Mouse (Mus musculus) testis, postnatal 10 days (tissue): ENCODE measurements around the gene Zdhhc7.

ENCODE experiments used
- DNase-seq: peaks from one replicate; pipeline ENCODE4 v3.0.0; 2021; ENCODE audit warnings: low spot score

Zdhhc7 gene

GRCm38 (mm10) chr8:120067936-120068668, 33.2 kb downstream of the Zdhhc7 start:
- DNase-seq, result no peak

GRCm38 (mm10) chr8:120066226-120066625, 35.1 kb downstream of the Zdhhc7 start:
- no peak for DNase-seq

- DNase-seq, result no peak
Measured at GRCm38 (mm10) chr8:120065611-120066010, 35.7 kb downstream of the Zdhhc7 start.

- DNase-seq, result no peak
Measured at GRCm38 (mm10) chr8:120063326-120063725, 38.0 kb downstream of the Zdhhc7 start.

DNA sequence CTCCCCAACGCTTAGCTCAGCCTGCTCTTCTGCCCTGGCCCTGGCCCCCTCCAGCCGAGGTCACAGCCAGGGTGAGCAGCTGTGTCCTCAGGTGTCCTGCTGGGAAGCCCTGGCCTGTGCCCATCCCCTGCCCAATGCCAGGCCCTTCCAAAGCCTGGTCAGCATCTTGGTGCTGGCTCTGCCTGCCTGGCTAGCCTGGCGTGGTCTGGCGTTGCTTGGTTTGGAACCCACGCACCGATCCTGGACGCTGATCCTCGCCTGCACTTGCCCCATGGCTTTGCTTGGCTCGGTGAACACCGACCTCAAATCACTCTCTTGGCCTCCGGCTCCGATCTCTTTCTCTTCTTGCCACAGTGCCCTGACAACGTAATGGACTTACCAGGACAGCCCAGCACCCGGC, 38.5 kb downstream of the Zdhhc7 start:
- no peak for DNase-seq

GRCm38 (mm10) chr8:120057078-120057477, 44.2 kb downstream of the Zdhhc7 start:
- DNase-seq, result no peak

DNA sequence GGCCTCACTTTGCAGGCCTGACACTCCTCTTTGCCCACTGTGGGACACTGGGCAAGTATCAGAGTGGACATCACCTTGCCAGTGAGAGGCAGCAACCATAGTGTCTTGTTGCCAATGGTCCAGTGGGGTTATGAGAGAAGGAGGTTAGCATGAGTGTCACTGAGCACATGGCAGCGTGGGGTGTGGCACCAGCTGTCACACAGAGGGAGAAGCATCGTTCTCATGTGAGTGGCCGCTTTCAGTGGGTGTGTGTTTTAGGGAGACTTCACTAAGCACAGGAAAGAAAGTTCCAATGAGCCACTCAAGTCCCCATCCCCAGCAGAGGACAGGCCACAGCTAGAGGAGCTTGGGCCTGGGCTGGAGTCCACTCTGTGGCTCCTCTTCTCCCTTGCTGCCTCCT, 46.4 kb downstream of the Zdhhc7 start:
- no peak for DNase-seq

- DNase-seq, result no peak
Measured at GRCm38 (mm10) chr8:120052318-120052717, 49.0 kb downstream of the Zdhhc7 start.

- DNase-seq, result no peak
Measured at GRCm38 (mm10) chr8:120051908-120052307, 49.4 kb downstream of the Zdhhc7 start.

DNA sequence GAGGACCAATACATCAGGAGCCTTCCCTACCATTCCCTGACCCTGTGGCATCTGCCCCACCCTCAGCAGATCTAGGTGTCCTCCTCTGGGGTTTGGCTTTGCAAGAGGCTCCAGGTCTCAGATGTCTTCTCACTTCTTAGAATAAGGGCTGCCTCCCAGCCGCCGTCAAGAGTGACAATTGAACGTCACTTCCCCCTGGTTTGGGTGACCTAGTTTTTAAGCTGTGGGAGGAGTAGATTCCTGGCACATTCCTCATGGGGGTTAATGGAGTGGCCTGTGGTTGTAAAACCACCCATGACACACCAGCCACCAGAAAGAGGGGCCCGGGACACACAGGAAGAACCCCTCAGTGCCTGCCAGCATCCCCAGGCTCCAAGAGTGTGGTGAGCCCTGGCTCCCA, 50.3 kb downstream of the Zdhhc7 start:
- DNase-seq, result no peak

GRCm38 (mm10) chr8:120050376-120050775, 50.9 kb downstream of the Zdhhc7 start:
- no peak for DNase-seq

DNA sequence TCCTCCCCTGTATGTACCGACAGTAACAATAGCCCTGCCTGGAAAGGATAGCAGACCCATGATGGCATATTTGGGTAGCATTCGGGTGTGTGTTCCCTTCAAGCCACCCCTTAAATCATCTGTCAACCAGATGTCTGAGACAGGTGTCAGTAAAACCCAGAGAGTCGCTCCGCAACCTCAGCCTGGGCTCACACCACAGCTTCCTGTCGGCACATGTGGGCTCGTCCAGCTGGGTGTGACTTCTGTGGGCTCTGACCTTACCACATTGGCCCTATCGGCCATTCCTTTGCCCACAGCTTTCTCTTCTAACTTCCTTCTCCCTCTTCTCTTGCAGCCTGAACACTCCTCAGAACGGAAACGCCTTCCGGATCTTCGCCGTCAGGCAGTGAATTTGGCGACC, 51.3 kb downstream of the Zdhhc7 start:
- no peak for DNase-seq

DNA sequence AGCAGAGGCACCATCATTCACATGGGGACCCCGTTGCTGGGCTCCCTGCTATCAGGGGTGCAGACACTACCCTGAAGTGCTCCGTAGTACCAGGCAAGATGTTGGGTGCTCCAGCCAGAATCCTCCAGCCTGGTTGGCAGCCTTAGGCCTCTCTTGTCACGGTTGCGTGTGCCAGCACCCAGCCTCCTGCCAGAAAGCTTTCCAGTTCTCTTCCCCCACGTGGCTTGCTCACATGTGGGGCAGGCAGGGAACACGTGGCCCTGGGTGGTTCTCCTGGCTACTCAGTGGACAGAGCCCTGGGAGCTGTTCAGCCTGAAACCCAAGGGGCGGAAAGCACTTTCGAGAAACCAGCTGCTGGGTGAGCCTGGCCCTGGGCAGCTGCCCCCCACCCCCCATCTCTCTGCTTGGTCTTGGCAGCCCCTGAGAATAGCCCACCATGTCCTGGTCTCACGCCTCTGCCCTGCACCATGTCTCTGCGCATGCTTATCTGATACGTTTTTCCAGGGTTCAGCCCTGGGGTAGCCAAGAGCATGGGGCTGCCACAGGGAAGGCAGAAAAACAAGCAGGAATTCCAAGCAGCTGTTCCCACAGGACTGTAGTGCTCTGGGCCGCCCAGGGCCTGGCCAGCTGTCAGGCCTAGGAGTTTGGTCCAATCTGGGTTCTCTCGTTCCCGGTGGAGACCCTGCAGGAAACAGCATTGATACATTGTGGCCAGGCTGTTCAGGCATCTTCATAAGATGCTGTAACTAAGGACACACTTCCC, 54.8 kb downstream of the Zdhhc7 start:
- DNase-seq, result peak; percentile 80

DNA sequence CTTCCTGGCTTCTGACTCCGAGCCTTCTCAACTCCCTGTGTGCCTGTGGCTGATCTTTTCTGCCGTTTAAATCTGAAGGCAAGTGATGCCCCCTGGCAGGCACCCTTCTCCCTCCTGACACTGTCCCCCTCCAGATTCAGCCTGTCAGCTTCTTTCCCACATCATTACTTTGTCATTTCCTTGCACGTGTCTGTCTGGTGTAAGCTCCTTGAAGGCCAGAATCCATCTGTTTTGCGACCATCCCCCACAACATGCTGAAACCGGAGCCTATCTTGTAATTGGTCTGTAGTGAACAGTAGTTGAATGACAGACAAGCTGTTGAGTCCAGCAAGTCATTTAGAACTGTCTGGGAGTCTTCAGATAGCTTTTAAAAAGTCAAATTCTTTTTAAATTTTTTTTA, 55.8 kb downstream of the Zdhhc7 start:
- no peak for DNase-seq

GRCm38 (mm10) chr8:120044907-120045306, 56.4 kb downstream of the Zdhhc7 start:
- no peak for DNase-seq

DNA sequence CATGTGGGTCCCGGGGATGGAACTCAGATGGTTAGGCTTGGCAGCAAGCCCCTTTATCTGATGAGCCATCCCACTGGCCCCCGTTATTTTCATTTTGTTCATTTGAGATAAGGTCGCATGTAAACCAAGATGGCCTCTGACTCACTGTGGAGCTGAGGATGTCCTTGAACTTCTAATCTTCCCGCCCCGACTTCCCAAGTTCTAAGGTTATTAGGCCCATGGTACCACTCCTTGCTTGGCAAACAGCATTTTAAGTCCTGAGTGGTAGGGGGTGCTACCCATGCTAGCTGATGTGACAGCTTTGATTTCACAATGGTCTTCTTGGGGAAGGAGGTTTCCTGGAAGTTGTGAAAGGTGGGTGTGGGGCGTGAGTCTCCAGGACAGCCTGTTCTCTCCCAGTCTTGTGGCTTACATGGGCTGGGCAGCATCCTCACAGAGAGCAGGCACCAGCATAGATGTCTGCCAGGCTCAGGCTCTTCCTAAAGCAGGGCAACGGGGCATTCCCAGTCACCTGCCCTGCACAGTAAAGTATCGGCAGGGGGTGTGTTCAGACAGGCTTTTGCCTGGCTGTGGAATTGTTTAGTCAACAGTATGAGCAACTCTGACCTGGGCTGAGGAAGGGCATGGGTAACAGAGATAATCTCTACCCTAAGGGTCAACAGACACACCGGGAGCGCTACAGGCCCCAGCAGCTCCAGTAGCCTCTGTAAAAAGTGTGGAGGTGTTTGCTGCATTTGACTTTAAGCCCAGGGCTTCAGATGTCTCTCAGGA, 58.6 kb downstream of the Zdhhc7 start:
- no peak for DNase-seq

GRCm38 (mm10) chr8:120040861-120041260, 60.4 kb downstream of the Zdhhc7 start:
- no peak for DNase-seq

- no peak for DNase-seq
Measured at GRCm38 (mm10) chr8:120039313-120039919, 61.9 kb downstream of the Zdhhc7 start.

- DNase-seq, result no peak
Measured at GRCm38 (mm10) chr8:120038741-120039140, 62.5 kb downstream of the Zdhhc7 start.

GRCm38 (mm10) chr8:120037611-120038010, 63.7 kb downstream of the Zdhhc7 start:
- DNase-seq, result no peak

DNA sequence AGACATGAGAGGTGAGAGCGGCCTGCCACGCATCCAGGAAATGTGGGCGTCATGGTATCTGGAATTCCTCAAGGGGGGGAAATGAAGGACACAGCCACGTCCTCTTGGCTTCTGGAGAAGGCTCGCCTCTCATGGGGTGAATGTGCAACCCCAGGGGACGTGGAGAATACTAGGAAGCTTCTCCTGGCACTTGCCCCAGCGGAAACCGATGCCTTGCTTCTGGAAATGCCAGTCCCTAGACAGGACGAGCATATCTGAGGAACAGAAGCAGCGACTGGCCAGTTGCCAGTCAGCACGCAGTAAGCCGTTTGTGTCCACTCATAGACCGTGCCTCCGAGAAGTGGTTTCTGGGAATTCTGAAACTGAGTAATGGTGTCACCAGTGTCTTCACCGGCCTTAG, 64.1 kb downstream of the Zdhhc7 start:
- no peak for DNase-seq

- no peak for DNase-seq
Measured at GRCm38 (mm10) chr8:120036578-120036977, 64.7 kb downstream of the Zdhhc7 start.
